ENCODE assay signal across 26 mouse cellular contexts in genomic region chr13:108138403-108138977, GRCm38 (mm10). TPM values are rescaled to one million over a fixed set of nuclear protein-coding genes. Genes with fewer than 3 reads are reported as not detected.
DNase-seq lines count a peak whose midpoint lies in the region; ATAC-seq lines count a peak whose summit lies in the region.
"Had no signal": no experiment of that assay in that cellular context is flagged by ENCODE, and none has a peak within 500 bp of the region (broad histone marks: within the 10 kb centered on the region; RNA-seq: fewer than 3 reads in every experiment).

No protein-coding gene starts in this region.

- H3K36me3 ChIP-seq in forebrain, embryonic 15.5 days, result no peaks in the 10 kb centered on the region
- no peaks in the 10 kb centered on the region for H3K36me3 ChIP-seq in forebrain, embryonic 12.5 days (replicated peaks)
- H3K36me3 ChIP-seq: embryonic facial prominence, embryonic 12.5 days; embryonic facial prominence, embryonic 15.5 days; heart, embryonic 10.5 days; heart, embryonic 13.5 days had no signal

- no peaks in the 10 kb centered on the region for H3K27me3 ChIP-seq in forebrain, embryonic 15.5 days
- no peaks in the 10 kb centered on the region for H3K27me3 ChIP-seq in forebrain, embryonic 12.5 days
- H3K27me3 ChIP-seq: embryonic facial prominence, embryonic 12.5 days; embryonic facial prominence, embryonic 15.5 days; heart, embryonic 13.5 days had no signal

- peak overlapping the region; percentile 65 for H3K27ac ChIP-seq in forebrain, embryonic 15.5 days (replicated peaks)
- H3K27ac ChIP-seq in forebrain, embryonic 12.5 days, result no peak overlapping the region
- H3K27ac ChIP-seq: embryonic facial prominence, embryonic 12.5 days; embryonic facial prominence, embryonic 15.5 days; heart, adult 2 months; heart, embryonic 10.5 days; heart, embryonic 13.5 days; hindbrain, embryonic 14.5 days; hindbrain, postnatal 0 days had no signal

- H3K9ac ChIP-seq in forebrain, embryonic 15.5 days (replicated peaks), result no peak overlapping the region
- no peak overlapping the region for H3K9ac ChIP-seq in forebrain, embryonic 12.5 days
- H3K9ac ChIP-seq: embryonic facial prominence, embryonic 12.5 days; embryonic facial prominence, embryonic 15.5 days; heart, embryonic 13.5 days; hindbrain, embryonic 14.5 days had no signal

- H3K9me3 ChIP-seq in forebrain, embryonic 15.5 days, result no peaks in the 10 kb centered on the region
- no peaks in the 10 kb centered on the region for H3K9me3 ChIP-seq in forebrain, embryonic 12.5 days
- H3K9me3 ChIP-seq: embryonic facial prominence, embryonic 12.5 days; embryonic facial prominence, embryonic 15.5 days; heart, embryonic 10.5 days; heart, embryonic 13.5 days had no signal

- no peak for DNase-seq in frontal cortex, postnatal 25 days (ENCODE audit: low spot score in 2 of 2)
- DNase-seq in layer of hippocampus, adult 9-11 months, result peak; percentile 20
- DNase-seq in layer of hippocampus, postnatal 25 days (ENCODE audit: extremely low spot score in 1 of 2, low spot score in 1 of 2), result no peak
- DNase-seq: adrenal gland, adult 8-10 months; adrenal gland, postnatal 25 days; cerebellum, adult 11 months; cerebellum, adult 2 months; cerebellum, adult 9-11 months; cerebellum, postnatal 25 days; gastrocnemius, postnatal 10 days; gastrocnemius, postnatal 36 days; heart, adult 2 months; heart, postnatal 14 days; heart, postnatal 4 days had no signal

- no peak for ATAC-seq in forebrain, embryonic 15.5 days (replicated peaks)
- no peak for ATAC-seq in forebrain, embryonic 12.5 days (ENCODE audit: low FRiP score)
- peak; percentile 61 for ATAC-seq in frontal cortex, adult (ENCODE audit: low TSS enrichment)
- ATAC-seq: activated CD4-positive, CD25-positive, alpha-beta regulatory T cell, adult 4 months; hindbrain, postnatal 0 days; inflammation-experienced regulatory T-cells, adult 6 months; intestine, embryonic 16.5 days had no signal

- WGBS in forebrain, embryonic 15.5 days, result 77% methylated on average over 5 of the region's 5 CpGs
- WGBS in forebrain, embryonic 12.5 days, result 88% methylated on average over 5 of the region's 5 CpGs

- no peak overlapping the region for H3K4me2 ChIP-seq in forebrain, embryonic 15.5 days (replicated peaks)
- no peak overlapping the region for H3K4me2 ChIP-seq in forebrain, embryonic 12.5 days
- H3K4me2 ChIP-seq: embryonic facial prominence, embryonic 12.5 days; embryonic facial prominence, embryonic 15.5 days; heart, embryonic 13.5 days; hindbrain, embryonic 14.5 days had no signal

- no peak overlapping the region for H3K4me3 ChIP-seq in forebrain, embryonic 15.5 days
- no peak overlapping the region for H3K4me3 ChIP-seq in forebrain, embryonic 12.5 days (replicated peaks)
- H3K4me3 ChIP-seq: embryonic facial prominence, embryonic 12.5 days; embryonic facial prominence, embryonic 15.5 days; heart, adult 2 months; heart, embryonic 10.5 days; heart, embryonic 13.5 days had no signal

- H3K4me1 ChIP-seq in forebrain, embryonic 15.5 days, result peaks cover 6% of the 10 kb centered on the region; the same call in 1 of the 2 replicates
- no peaks in the 10 kb centered on the region for H3K4me1 ChIP-seq in forebrain, embryonic 12.5 days
- H3K4me1 ChIP-seq: embryonic facial prominence, embryonic 12.5 days; embryonic facial prominence, embryonic 15.5 days; heart, embryonic 10.5 days; heart, embryonic 13.5 days had no signal

RNA-seq across cellular contexts. Expression of gene Ndufaf2, which starts 19.9 kb away (rescaled TPM):
- polyA plus RNA-seq in forebrain, embryonic 15.5 days (2015; fragmentation: Nextera tagmentation; extraction: Ambion mirVana), result 72.6 and 77.0 TPM in 2 replicates
- 96.1 and 99.3 TPM in 2 replicates for polyA plus RNA-seq in forebrain, embryonic 12.5 days (2016; fragmentation: Nextera tagmentation; extraction: Ambion mirVana)
- 10 to 100 TPM; 21.2 to 22.1 TPM for total RNA-seq in layer of hippocampus, postnatal 25 days (2021)

RNA-seq across cellular contexts. Expression of gene Ercc8, which starts 20.0 kb away (rescaled TPM):
- 32.0 and 32.6 TPM in 2 replicates for polyA plus RNA-seq in forebrain, embryonic 15.5 days (2015; fragmentation: Nextera tagmentation; extraction: Ambion mirVana)
- 23.0 and 24.0 TPM in 2 replicates for polyA plus RNA-seq in forebrain, embryonic 12.5 days (2016; fragmentation: Nextera tagmentation; extraction: Ambion mirVana)
- total RNA-seq in layer of hippocampus, postnatal 25 days (2021), result 10 to 100 TPM; 16.9 to 18.4 TPM
